Mouse (Mus musculus): Measurements from ENCODE around the gene Wnt8b. TPM values are rescaled to one million over a fixed set of nuclear protein-coding genes. Genes with fewer than 3 reads are reported as not detected.

Gene Wnt8b
- total and polyA plus RNA-seq, 2 experiments from 2014 or later: 1.2 to 2.1 TPM

DNA sequence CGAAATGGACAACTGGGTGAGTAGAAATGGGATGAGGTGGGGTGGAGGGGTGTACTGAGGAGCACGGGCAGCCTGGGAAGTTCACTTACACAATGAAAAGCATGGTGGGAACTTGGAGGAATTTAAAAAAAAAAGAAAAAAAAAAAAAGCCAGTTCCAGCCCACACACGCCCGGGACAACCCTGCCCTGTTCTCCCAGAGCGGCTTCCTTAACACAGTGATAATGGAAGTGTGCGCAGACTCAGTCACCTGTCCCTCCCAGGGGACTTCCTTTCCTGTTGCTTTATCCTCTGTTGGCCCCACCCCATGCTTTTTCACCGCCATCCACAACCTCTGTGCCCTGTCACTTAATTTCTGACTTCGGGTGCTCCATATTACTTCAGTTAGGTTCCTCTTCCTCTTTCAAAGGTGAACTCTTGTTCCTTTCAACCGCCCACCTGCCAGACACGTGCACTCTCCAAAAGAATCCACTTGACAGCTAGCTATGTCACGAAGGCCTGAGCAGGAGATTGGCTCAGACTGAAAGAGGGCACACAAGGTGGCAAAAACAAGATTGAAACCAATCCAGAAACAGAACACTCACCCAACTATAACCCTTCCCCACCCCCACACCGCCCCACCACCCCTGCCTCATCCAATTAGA lies 17.4 kb downstream of the Wnt8b start:
- H3K9ac ChIP-seq: no peak overlapping the region
- no peak for TF ChIP-seq CTCF (IDR thresholded peaks at IDR 0.05; ENCODE audit: low read depth)
- 4% methylated on average over 12 of the region's 12 CpGs for WGBS
- H3K27ac ChIP-seq (ENCODE audit: low read depth, low read length): no peak overlapping the region
- no peak overlapping the region for H3K4me2 ChIP-seq (ENCODE audit: low read depth)
- H3K27me3 ChIP-seq (ENCODE audit: insufficient read depth, low read length): peaks cover 82% of the 10 kb centered on the region
- no peak overlapping the region for H3K4me3 ChIP-seq (ENCODE audit: low read depth, low read length)
- no peak for DNase-seq
- peaks cover 8% of the 10 kb centered on the region; the same call in 1 of the 2 replicates for H3K4me1 ChIP-seq (ENCODE audit: insufficient read depth)
- H3K36me3 ChIP-seq (ENCODE audit: insufficient read depth): no peaks in the 10 kb centered on the region
- no peaks in the 10 kb centered on the region for H3K9me3 ChIP-seq (ENCODE audit: low read length)
- no peak for ATAC-seq

DNA sequence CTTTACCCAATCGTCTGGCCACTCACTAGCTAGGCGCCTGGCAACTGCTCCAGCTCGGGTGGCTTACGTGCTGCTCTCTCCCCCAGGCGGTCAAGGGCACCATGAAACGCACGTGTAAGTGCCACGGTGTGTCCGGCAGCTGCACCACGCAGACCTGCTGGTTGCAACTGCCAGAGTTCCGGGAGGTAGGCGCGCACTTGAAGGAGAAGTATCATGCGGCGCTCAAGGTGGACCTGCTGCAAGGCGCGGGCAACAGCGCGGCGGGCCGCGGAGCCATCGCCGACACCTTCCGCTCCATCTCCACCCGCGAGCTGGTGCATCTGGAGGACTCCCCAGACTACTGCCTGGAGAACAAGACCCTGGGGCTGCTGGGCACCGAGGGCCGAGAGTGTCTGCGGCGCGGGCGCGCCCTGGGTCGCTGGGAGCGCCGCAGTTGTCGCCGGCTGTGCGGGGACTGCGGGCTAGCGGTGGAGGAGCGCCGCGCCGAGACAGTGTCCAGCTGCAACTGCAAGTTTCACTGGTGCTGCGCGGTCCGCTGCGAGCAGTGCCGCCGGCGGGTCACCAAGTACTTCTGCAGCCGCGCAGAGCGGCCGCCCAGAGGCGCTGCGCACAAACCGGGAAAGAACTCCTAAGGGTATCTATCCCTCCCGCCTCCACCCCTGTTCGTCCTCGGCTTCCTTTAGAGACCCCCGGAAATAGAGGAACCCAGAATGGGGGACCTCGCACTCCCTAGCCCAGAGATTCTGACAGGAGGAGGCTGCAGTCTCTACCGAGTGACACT lies 18.4 kb downstream of the Wnt8b start:
- DNase-seq (peak; percentile 35), ATAC-seq (no peak; the same call in 1 of the 2 replicates)
- Histone ChIP-seq H3K36me3 (ENCODE audit: insufficient read depth) (no peaks in the 10 kb centered on the region), H3K27ac (ENCODE audit: low read depth, low read length) (no peak overlapping the region), H3K27me3 (ENCODE audit: insufficient read depth, low read length) (peaks cover 81% of the 10 kb centered on the region), H3K4me2 (ENCODE audit: low read depth) (peak overlapping the region; percentile 69), H3K9ac (no peak overlapping the region), H3K4me3 (ENCODE audit: low read depth, low read length) (peak overlapping the region; percentile 35), H3K9me3 (ENCODE audit: low read length) (no peaks in the 10 kb centered on the region), H3K4me1 (ENCODE audit: insufficient read depth) (peaks cover 8% of the 10 kb centered on the region; the same call in 1 of the 2 replicates)
- no peak for TF ChIP-seq CTCF (IDR thresholded peaks at IDR 0.05; ENCODE audit: low read depth)
- 3% methylated on average over 66 of the region's 66 CpGs for WGBS

DNA sequence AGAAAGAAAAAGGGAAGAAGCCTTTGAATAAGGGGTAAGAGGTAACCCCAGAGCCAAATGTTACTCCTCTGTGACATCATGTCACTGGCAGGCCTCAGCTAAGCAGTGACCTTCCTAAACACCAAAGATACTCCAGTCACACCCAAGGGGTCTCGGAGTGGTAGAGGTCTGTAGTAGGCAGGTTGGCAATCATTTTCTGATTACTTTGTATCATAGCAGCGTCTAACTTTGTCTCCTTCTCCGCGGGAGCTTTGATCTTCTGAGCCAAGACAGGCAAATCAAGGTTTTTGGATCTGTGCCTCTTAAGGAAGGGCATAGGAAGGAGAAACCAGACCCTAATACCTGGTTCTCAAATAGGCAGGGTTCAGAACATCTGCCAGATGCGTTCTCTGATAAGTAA lies 19.3 kb downstream of the Wnt8b start:
- H3K27ac ChIP-seq (ENCODE audit: low read depth, low read length): no peak overlapping the region
- no peak overlapping the region for H3K4me2 ChIP-seq (ENCODE audit: low read depth)
- peaks cover 84% of the 10 kb centered on the region for H3K27me3 ChIP-seq (ENCODE audit: insufficient read depth, low read length)
- H3K4me1 ChIP-seq (ENCODE audit: insufficient read depth): peaks cover 8% of the 10 kb centered on the region; the same call in 1 of the 2 replicates
- no peaks in the 10 kb centered on the region for H3K36me3 ChIP-seq (ENCODE audit: insufficient read depth)
- no peak overlapping the region for H3K4me3 ChIP-seq (ENCODE audit: low read depth, low read length)
- ATAC-seq (no peak), DNase-seq (no peak)
- TF ChIP-seq CTCF (IDR thresholded peaks at IDR 0.05; ENCODE audit: low read depth): no peak
- H3K9me3 ChIP-seq (ENCODE audit: low read length): no peaks in the 10 kb centered on the region
- WGBS: 22% methylated on average over 5 of the region's 5 CpGs
- no peak overlapping the region for H3K9ac ChIP-seq

DNA sequence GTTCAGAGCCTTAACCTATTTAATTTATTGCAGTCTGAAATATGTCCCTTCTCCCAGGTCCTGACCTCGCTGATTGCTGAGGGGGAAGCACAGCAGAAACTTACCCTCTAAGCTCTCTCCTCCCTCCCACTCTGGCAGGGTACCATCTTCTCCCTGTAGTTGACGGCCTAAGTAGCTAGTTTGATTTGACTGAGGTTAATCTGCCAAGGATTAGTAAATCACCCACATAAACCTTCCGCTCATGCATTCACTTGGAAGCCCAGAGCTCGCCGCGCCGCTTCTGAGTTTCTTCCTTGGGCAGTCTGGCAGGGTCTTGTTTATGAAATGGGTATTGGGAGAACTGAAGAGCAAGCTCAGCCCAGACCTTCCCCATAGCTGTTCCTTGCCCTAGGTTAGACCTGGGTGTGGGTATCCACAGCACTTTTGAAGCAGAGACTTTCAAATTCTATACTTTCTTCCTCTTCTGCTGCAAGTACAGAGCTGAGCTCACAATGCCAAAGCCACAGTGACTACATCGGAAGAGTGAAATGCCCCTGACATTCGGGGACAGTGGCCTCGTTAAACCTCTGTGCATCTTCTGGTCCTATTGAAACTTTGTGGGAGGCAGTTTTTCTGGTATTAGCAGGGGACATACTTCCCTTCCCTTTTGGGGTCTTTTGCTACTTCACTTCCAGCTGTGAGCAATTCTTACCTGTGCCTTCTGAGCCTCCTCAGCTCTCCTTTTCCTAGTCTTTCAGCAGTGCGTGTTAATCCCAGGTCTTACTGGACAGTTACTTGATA lies 20.0 kb downstream of the Wnt8b start:
- Histone ChIP-seq H3K4me2 (ENCODE audit: low read depth) (no peak overlapping the region), H3K4me1 (ENCODE audit: insufficient read depth) (peaks cover 8% of the 10 kb centered on the region; the same call in 1 of the 2 replicates), H3K9ac (no peak overlapping the region), H3K27me3 (ENCODE audit: insufficient read depth, low read length) (peaks cover 85% of the 10 kb centered on the region), H3K9me3 (ENCODE audit: low read length) (no peaks in the 10 kb centered on the region), H3K4me3 (ENCODE audit: low read depth, low read length) (no peak overlapping the region), H3K27ac (ENCODE audit: low read depth, low read length) (no peak overlapping the region), H3K36me3 (ENCODE audit: insufficient read depth) (no peaks in the 10 kb centered on the region)
- DNase-seq: no peak
- ATAC-seq: no peak
- WGBS: 9% methylated on average over 11 of the region's 11 CpGs
- no peak for TF ChIP-seq CTCF (IDR thresholded peaks at IDR 0.05; ENCODE audit: low read depth)

DNA sequence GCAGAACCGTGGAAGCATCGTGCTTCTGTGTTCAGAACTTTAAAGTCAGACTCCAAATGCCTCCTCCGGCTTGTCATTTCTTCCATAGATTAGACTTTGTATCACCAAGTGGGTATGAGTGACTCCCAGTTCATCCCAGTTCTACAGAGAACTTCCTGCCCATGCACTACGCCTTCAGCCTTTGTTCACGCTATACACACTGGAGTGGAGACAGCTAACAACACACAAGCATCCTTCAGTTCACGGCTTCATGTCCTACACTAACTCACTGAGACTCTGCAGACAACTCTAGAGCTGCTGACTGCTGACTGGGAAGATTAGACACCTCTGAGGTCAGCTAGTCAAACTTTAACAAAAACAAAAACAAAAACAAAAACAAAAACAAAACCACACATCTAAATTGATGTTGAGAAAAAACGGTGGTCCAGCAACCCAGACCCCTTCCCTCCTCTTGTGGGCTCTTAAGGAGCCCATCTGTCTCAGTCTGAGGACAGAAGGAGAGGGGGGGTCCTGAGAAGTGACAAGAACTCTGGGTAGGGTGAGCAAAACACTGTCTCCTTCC lies 20.7 kb downstream of the Wnt8b start:
- Histone ChIP-seq H3K4me1 (ENCODE audit: insufficient read depth) (peaks cover 8% of the 10 kb centered on the region; the same call in 1 of the 2 replicates), H3K27ac (ENCODE audit: low read depth, low read length) (no peak overlapping the region), H3K4me3 (ENCODE audit: low read depth, low read length) (no peak overlapping the region), H3K9ac (no peak overlapping the region), H3K27me3 (ENCODE audit: insufficient read depth, low read length) (peaks cover 92% of the 10 kb centered on the region), H3K4me2 (ENCODE audit: low read depth) (no peak overlapping the region), H3K9me3 (ENCODE audit: low read length) (no peaks in the 10 kb centered on the region), H3K36me3 (ENCODE audit: insufficient read depth) (no peaks in the 10 kb centered on the region)
- ATAC-seq (no peak), DNase-seq (no peak)
- WGBS: 8% methylated on average over 7 of the region's 7 CpGs
- TF ChIP-seq CTCF (IDR thresholded peaks at IDR 0.05; ENCODE audit: low read depth): no peak

DNA sequence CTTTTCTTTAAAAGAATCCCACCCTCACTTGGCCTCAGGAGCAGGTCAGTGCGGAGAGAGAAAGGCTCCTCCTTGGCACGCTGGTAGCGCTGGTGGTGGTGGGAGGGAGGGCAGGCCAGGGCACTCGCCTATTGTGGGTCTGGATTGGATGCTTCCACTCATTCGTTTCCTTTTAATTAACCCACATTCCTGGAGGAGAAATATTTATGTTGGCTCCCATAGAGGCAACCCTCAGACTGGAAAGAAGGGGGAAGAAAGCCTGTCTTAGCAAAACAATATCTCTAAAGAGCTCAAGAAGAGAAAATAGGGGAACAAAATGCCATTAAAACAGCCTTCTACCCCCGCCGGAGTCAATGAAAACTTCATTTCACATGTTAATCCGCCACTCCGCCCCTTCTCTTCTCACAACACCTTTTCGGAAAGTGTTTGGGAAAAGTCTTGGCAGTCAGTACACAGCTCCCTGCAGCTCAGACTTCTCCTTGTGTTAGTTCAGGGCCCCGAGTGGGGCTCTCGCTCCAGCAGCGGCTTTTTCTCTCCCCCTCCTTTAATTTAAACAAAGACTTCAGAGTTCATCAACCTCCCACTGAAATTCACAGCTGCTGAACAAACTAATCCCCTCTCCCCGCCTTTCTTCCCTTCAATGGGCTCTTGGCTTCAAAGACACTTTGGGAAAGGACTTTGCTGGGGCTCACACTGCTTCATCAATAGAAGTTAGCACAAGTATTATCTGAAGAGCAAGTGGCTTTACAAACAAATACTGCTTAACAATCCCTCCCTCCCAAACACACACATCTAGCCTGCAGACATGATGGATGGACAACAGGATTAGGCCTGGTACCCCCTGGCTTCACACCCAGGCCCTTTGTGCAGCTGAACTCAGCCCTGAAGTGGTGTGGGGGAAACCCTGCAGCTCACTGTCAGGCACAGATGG lies 21.5 kb downstream of the Wnt8b start:
- WGBS: 4% methylated on average over 14 of the region's 14 CpGs
- H3K27ac ChIP-seq (ENCODE audit: low read depth, low read length): no peak overlapping the region
- no peaks in the 10 kb centered on the region for H3K9me3 ChIP-seq (ENCODE audit: low read length)
- DNase-seq (peak; percentile 47), ATAC-seq (peak; percentile 81)
- H3K36me3 ChIP-seq (ENCODE audit: insufficient read depth): no peaks in the 10 kb centered on the region
- no peak overlapping the region for H3K9ac ChIP-seq
- H3K4me1 ChIP-seq (ENCODE audit: insufficient read depth): peaks cover 8% of the 10 kb centered on the region; the same call in 1 of the 2 replicates
- no peak overlapping the region for H3K4me3 ChIP-seq (ENCODE audit: low read depth, low read length)
- peaks cover 95% of the 10 kb centered on the region for H3K27me3 ChIP-seq (ENCODE audit: insufficient read depth, low read length)
- no peak overlapping the region for H3K4me2 ChIP-seq (ENCODE audit: low read depth)
- no peak for TF ChIP-seq CTCF (IDR thresholded peaks at IDR 0.05; ENCODE audit: low read depth)

All from forebrain, postnatal 0 days (tissue).